Mouse (Mus musculus) MEL (cell line): Measurements from ENCODE around the gene Cnn3. TPM values are rescaled to one million over a fixed set of nuclear protein-coding genes. Genes with fewer than 3 reads are reported as not detected.

Experiments
- DNase-seq: peaks from one replicate; pipeline ENCODE4 v3.0.0; 2011; ENCODE audit warnings: low read depth, low spot score
- H3K27ac ChIP-seq: 2 replicates; pipeline ENCODE4 v1.5.1; 2012; ENCODE audit warnings: low read depth, mild to moderate bottlenecking, control low read depth, low read length, moderate library complexity; ENCODE audit not compliant: control insufficient read depth
- H3K27me3 ChIP-seq, 2 experiments: fragments of 150-350 bp in 1 of 2; sonication (generic) in 1 of 2; 2 replicates each; pipeline ENCODE4 v1.6.1; 2012; ENCODE audit warnings: low read length in 2 of 2, mild to moderate bottlenecking in 2 of 2, improper control_type of control experiment in 1 of 2, moderate library complexity in 1 of 2; ENCODE audit not compliant: insufficient read depth in 2 of 2, control insufficient read depth in 1 of 2
- H3K36me3 ChIP-seq, 2 experiments: 2 replicates each; pipeline ENCODE4 v1.6.1; 2012 to 2014; ENCODE audit warnings: low read length in 2 of 2, improper control_type of control experiment in 1 of 2, inconsistent platforms in 1 of 2, mild to moderate bottlenecking in 1 of 2; ENCODE audit not compliant: insufficient read depth in 2 of 2, control insufficient read depth in 1 of 2
- H3K4me1 ChIP-seq, 2 experiments: fragments of 150-350 bp in 1 of 2; sonication (generic) in 1 of 2; 2 replicates each; pipeline ENCODE4 v1.6.1; 2012; ENCODE audit warnings: low read length in 2 of 2, improper control_type of control experiment in 1 of 2, mild to moderate bottlenecking in 1 of 2; ENCODE audit not compliant: insufficient read depth in 2 of 2, control insufficient read depth in 1 of 2
- H3K4me3 ChIP-seq, 2 experiments: fragments of 150-350 bp in 1 of 2; sonication (generic) in 1 of 2; 2 replicates each; pipeline ENCODE4 v1.5.1; 2012; ENCODE audit warnings: low read depth in 2 of 2, low read length in 2 of 2, mild to moderate bottlenecking in 2 of 2, moderate library complexity in 2 of 2, control low read depth in 1 of 2, improper control_type of control experiment in 1 of 2; ENCODE audit not compliant: control insufficient read depth in 1 of 2, insufficient read depth in 1 of 2
- H3K79me2 ChIP-seq: 2 replicates; pipeline ENCODE4 v1.6.1; 2012; ENCODE audit warnings: mild to moderate bottlenecking, low read length, moderate library complexity; ENCODE audit not compliant: control insufficient read depth, poor library complexity, insufficient read depth
- H3K9ac ChIP-seq: 2 replicates; pipeline ENCODE4 v1.6.1; 2012; ENCODE audit warnings: low read depth, mild to moderate bottlenecking, control low read depth, low read length, moderate library complexity; ENCODE audit not compliant: control insufficient read depth, poor library complexity, severe bottlenecking
- H3K9me3 ChIP-seq: fragments of 150-350 bp; sonication (generic); replicated peaks from 2 replicates; pipeline ENCODE4 v1.6.1; 2012; ENCODE audit warnings: mild to moderate bottlenecking, low read length, improper control_type of control experiment, moderate library complexity; ENCODE audit not compliant: insufficient read depth
- BHLHE40 ChIP-seq: IDR thresholded peaks from 2 replicates; pipeline ENCODE4 v1.6.1; 2012; ENCODE audit warnings: low read depth, mild to moderate bottlenecking, inconsistent platforms, low read length, improper control_type of control experiment, borderline replicate concordance
- CHD1 ChIP-seq: IDR thresholded peaks from 2 replicates; pipeline ENCODE4 v1.6.1; 2012; ENCODE audit warnings: low read depth, mild to moderate bottlenecking, inconsistent platforms, low read length, improper control_type of control experiment
- CHD2 ChIP-seq: IDR thresholded peaks from 2 replicates; pipeline ENCODE4 v1.6.1; 2011; ENCODE audit warnings: low read length, improper control_type of control experiment
- ELF1 ChIP-seq: IDR thresholded peaks from 2 replicates; pipeline ENCODE4 v1.6.1; 2014; ENCODE audit warnings: low read depth, mild to moderate bottlenecking, inconsistent platforms, low read length, improper control_type of control experiment, moderate library complexity
- ETS1 ChIP-seq: IDR thresholded peaks from 2 replicates; pipeline ENCODE4 v1.6.1; 2012; ENCODE audit warnings: low read depth, mild to moderate bottlenecking, inconsistent platforms, low read length, improper control_type of control experiment, moderate library complexity
- GABPA ChIP-seq: IDR thresholded peaks from 2 replicates; pipeline ENCODE4 v1.6.1; 2012; ENCODE audit warnings: low read depth, mild to moderate bottlenecking, inconsistent platforms, low read length, improper control_type of control experiment, moderate library complexity
- GATA1 ChIP-seq: IDR thresholded peaks from 2 replicates; pipeline ENCODE4 v1.6.1; 2011; ENCODE audit warnings: low read depth, low read length, improper control_type of control experiment
- KAT2A ChIP-seq: conservative IDR thresholded peaks from 2 replicates; pipeline ENCODE4 v1.6.1; 2012; ENCODE audit warnings: low read depth, low read length, improper control_type of control experiment, inconsistent platforms
- MAX ChIP-seq: IDR thresholded peaks from 2 replicates; pipeline ENCODE4 v1.6.1; 2011; ENCODE audit warnings: low read length, improper control_type of control experiment
- MEF2A ChIP-seq: IDR thresholded peaks from 2 replicates; pipeline ENCODE4 v1.6.1; 2014; ENCODE audit warnings: low read depth, mild to moderate bottlenecking, inconsistent platforms, low read length, improper control_type of control experiment; ENCODE audit not compliant: poor library complexity, insufficient replicate concordance, severe bottlenecking; ENCODE audit errors: extremely low read depth
- MXI1 ChIP-seq: IDR thresholded peaks from 2 replicates; pipeline ENCODE4 v1.6.1; 2011; ENCODE audit warnings: mild to moderate bottlenecking, low read depth, low read length, improper control_type of control experiment
- MYB ChIP-seq: IDR thresholded peaks from 2 replicates; pipeline ENCODE4 v1.6.1; 2011; ENCODE audit warnings: mild to moderate bottlenecking, low read depth, low read length, improper control_type of control experiment
- NELFE ChIP-seq: IDR thresholded peaks from 2 replicates; pipeline ENCODE4 v1.6.1; 2011; ENCODE audit warnings: low read depth, low read length, improper control_type of control experiment
- POLR2AphosphoS2 ChIP-seq: IDR thresholded peaks from 2 replicates; pipeline ENCODE4 v1.6.1; 2011; ENCODE audit warnings: low read length, improper control_type of control experiment
- POLR2AphosphoS5 ChIP-seq: IDR thresholded peaks from 2 replicates; pipeline ENCODE4 v1.6.1; 2012; ENCODE audit warnings: low read depth, borderline replicate concordance, mild to moderate bottlenecking, inconsistent platforms, low read length, moderate library complexity, mixed read lengths
- RAD21 ChIP-seq: IDR thresholded peaks from 2 replicates; pipeline ENCODE4 v1.6.1; 2011; ENCODE audit warnings: mild to moderate bottlenecking, low read depth, low read length, improper control_type of control experiment
- SIN3A ChIP-seq: IDR thresholded peaks from 2 replicates; pipeline ENCODE4 v1.6.1; 2012; ENCODE audit warnings: low read length, improper control_type of control experiment, inconsistent platforms
- SMC3 ChIP-seq: IDR thresholded peaks from 2 replicates; pipeline ENCODE4 v1.6.1; 2011; ENCODE audit warnings: low read depth, low read length, improper control_type of control experiment
- TCF12 ChIP-seq: IDR thresholded peaks from 2 replicates; pipeline ENCODE4 v1.6.1; 2014; ENCODE audit warnings: low read depth, mild to moderate bottlenecking, inconsistent platforms, low read length, improper control_type of control experiment, moderate library complexity
- UBTF ChIP-seq: IDR thresholded peaks from 2 replicates; pipeline ENCODE4 v1.6.1; 2012; ENCODE audit warnings: low read depth, mild to moderate bottlenecking, inconsistent platforms, low read length, improper control_type of control experiment, moderate library complexity, borderline replicate concordance; ENCODE audit not compliant: insufficient read depth
- USF2 ChIP-seq, 2 experiments: IDR thresholded peaks; 2 replicates each; pipeline ENCODE4 v1.6.1; 2011 to 2012; ENCODE audit warnings: improper control_type of control experiment in 2 of 2, low read length in 2 of 2, borderline replicate concordance in 1 of 2, inconsistent platforms in 1 of 2, low read depth in 1 of 2, mild to moderate bottlenecking in 1 of 2; ENCODE audit not compliant: insufficient read depth in 1 of 2
- ZMIZ1 ChIP-seq: IDR thresholded peaks from 2 replicates; pipeline ENCODE4 v1.6.1; 2012; ENCODE audit warnings: low read depth, mild to moderate bottlenecking, inconsistent platforms, low read length, improper control_type of control experiment, moderate library complexity
- polyA plus RNA-seq, 2 experiments: library from polyadenylated mRNA; stranded (reverse) in 1 of 2; unstranded in 1 of 2; fragments of >175 nt in 1 of 2; fragments of >200 nt in 1 of 2; gene quantifications; 2 replicates each; pipeline versions ENCODE4 v1.2.1 to v1.2.4; 2012; ENCODE audit warnings: low replicate concordance in 2 of 2, low read depth in 1 of 2; ENCODE audit not compliant: insufficient read length in 2 of 2, insufficient read depth in 1 of 2, missing spikeins in 1 of 2
- total RNA-seq: library from RNA; depleted of rRNA; stranded (reverse); fragments of 300-350 nt; gene quantifications from 2 replicates; pipeline ENCODE4 v1.2.3, GENCODE M21; 2012

The Cnn3 gene
- total and polyA plus RNA-seq, 3 experiments = not detected

DNA sequence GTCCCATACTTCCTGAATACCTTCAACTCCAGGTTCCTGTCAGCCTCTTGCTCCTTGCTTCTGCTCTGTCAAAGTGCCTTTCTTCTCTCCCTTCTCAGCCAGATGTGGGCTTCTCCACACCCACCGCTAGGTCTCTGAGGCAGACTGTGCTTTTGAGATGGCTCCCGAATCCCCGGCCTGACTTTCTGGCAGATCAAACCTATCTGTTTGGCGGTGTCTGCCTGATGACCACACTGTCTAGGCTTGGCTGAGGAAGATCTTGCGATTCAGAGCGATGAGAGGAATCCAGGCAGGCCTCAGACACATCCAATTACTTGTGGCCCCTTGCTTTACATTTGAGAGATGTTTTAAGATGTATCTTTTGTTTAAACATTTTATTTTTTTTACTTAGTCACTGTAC, 24.2 kb upstream of the Cnn3 start:
- TF ChIP-seq USF2 (IDR thresholded peaks at IDR 0.05; ENCODE audit: borderline replicate concordance in 1 of 2, insufficient read depth in 1 of 2, low read depth in 1 of 2, low read length in 2 of 2) (no peak), MYB (no peak), RAD21 (no peak), ZMIZ1 (no peak), MAX (no peak), CHD2 (no peak), BHLHE40 (no peak), CHD1 (no peak), MEF2A (no peak), KAT2A (no peak), POLR2AphosphoS5 (no peak), SIN3A (no peak)
- TF ChIP-seq, all 39 proteins: peak for 0
- Histone ChIP-seq H3K79me2 (no peaks in the 10 kb centered on the region), H3K4me1 (no peaks in the 10 kb centered on the region), H3K27me3 (no peaks in the 10 kb centered on the region; a peak in 1 of 4 replicates), H3K9ac (no peak overlapping the region), H3K9me3 (no peaks in the 10 kb centered on the region), H3K36me3 (no peaks in the 10 kb centered on the region), H3K27ac (no peak overlapping the region), H3K4me3 (no peak overlapping the region)
- DNase-seq = no peak

- H3K27ac ChIP-seq = no peak overlapping the region
- no peaks in the 10 kb centered on the region; a peak in 1 of 4 replicates for H3K27me3 ChIP-seq
- no peak overlapping the region for H3K9ac ChIP-seq
- DNase-seq = no peak
- no peaks in the 10 kb centered on the region for H3K36me3 ChIP-seq
- H3K4me3 ChIP-seq = no peak overlapping the region
- no peaks in the 10 kb centered on the region for H3K79me2 ChIP-seq
- no peaks in the 10 kb centered on the region for H3K4me1 ChIP-seq
- TF ChIP-seq NELFE (no peak), SMC3 (no peak), MEF2A (no peak), SIN3A (no peak), POLR2AphosphoS2 (no peak), GABPA (no peak), ELF1 (no peak), GATA1 (no peak), MAX (no peak), UBTF (no peak), CHD2 (no peak), MXI1 (no peak), CHD1 (no peak), ETS1 (no peak), TCF12 (no peak)
- H3K9me3 ChIP-seq = no peaks in the 10 kb centered on the region
Measured at GRCm38 (mm10) chr3:121403449-121403848, 22.8 kb upstream of the Cnn3 start.
